Mouse (Mus musculus) bone marrow macrophage, adult 2 months (primary cell): ENCODE data around the gene Ctcfl. TPM values are rescaled to one million over a fixed set of nuclear protein-coding genes. Genes with fewer than 3 reads are reported as not detected.
A peak's percentile ranks its signal among the peaks of the same experiment; 100 is the strongest.
"Not testable (repeated sequence)": the region's sequence is repeated elsewhere in the genome, so short reads cannot be mapped to it uniquely, and the experiment has no call there.

Experiments
- H3K27ac ChIP-seq: 2 replicates; pipeline ENCODE4 v1.5.1; 2012; ENCODE audit warnings: low read depth, low read length; ENCODE audit not compliant: insufficient read depth
- H3K4me1 ChIP-seq: 2 replicates; pipeline ENCODE4 v1.6.1; 2012; ENCODE audit warnings: low read length; ENCODE audit not compliant: control insufficient read depth, insufficient read depth
- H3K4me3 ChIP-seq: 2 replicates; pipeline ENCODE4 v1.5.1; 2012; ENCODE audit warnings: mild to moderate bottlenecking, low read length, moderate library complexity; ENCODE audit not compliant: insufficient read depth
- CTCF ChIP-seq: IDR thresholded peaks from 2 replicates; pipeline ENCODE4 v1.5.1; 2012; ENCODE audit warnings: low read depth, mild to moderate bottlenecking, low read length, moderate library complexity
- POLR2A ChIP-seq: IDR thresholded peaks from 2 replicates; pipeline ENCODE4 v1.6.1; 2012; ENCODE audit warnings: mild to moderate bottlenecking, low read depth, low read length, borderline replicate concordance
- polyA plus RNA-seq: library from polyadenylated mRNA; stranded (reverse); fragments of >200 nt; gene quantifications from 2 replicates; pipeline ENCODE4 v1.2.4, GENCODE M21; 2012; ENCODE audit not compliant: missing spikeins, insufficient read depth, insufficient read length

The Ctcfl gene
- polyA plus RNA-seq, 1 experiment: not detected

DNA sequence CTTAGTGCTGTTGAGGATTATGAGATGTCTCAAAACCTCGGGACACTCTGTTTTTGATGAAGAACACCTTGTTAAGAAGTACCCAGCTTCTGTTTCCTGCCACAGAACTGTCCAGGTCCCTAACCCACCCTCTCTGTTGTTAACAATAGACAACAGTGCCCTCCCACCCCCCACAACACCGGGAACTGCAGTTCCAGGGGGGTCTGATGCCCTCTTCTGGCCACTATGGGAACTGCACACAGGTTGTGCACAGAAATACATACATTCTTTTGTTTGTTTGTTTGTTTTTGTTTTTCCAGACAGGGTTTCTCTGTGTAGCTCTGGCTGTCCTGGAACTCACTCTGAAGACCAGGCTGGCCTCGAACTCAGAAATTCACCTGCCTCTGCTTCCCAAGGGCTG is 5.5 kb downstream of the Ctcfl start:
- H3K4me1 ChIP-seq, H3K4me3 ChIP-seq, H3K27ac ChIP-seq: not testable (repeated sequence)
- peak; percentile 32; the same call in 1 of the 2 replicates for TF ChIP-seq CTCF

- H3K27ac ChIP-seq: no peak overlapping the region
- no peak for TF ChIP-seq POLR2A
- TF ChIP-seq CTCF: no peak
- H3K4me1 ChIP-seq: no peaks in the 10 kb centered on the region
- no peak overlapping the region for H3K4me3 ChIP-seq
These were observed 8.8 kb downstream of the Ctcfl start for GRCm38 (mm10) chr2:173110571-173110970.

DNA sequence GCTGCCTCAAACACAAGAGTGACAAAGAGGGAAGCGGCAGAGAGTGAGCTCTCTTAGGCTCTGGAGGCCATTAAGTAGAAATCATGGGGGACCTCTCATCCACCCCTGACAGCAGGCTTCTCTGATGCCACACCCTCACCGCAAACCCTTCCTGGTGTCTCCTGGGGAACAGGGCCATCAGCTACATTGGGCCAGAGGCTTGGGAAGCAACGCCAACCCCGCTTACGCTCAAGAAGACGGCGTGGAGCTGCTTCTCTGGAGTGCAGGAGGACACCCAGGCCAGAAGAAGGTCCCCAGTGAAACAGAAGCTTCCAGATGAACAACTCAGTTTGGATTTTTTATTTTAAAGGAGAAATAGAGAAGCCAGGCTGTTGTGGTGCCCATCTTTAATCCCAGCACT is 9.8 kb downstream of the Ctcfl start:
- Histone ChIP-seq H3K4me1 (no peaks in the 10 kb centered on the region), H3K4me3 (no peak overlapping the region), H3K27ac (no peak overlapping the region)
- no peak for TF ChIP-seq POLR2A

DNA sequence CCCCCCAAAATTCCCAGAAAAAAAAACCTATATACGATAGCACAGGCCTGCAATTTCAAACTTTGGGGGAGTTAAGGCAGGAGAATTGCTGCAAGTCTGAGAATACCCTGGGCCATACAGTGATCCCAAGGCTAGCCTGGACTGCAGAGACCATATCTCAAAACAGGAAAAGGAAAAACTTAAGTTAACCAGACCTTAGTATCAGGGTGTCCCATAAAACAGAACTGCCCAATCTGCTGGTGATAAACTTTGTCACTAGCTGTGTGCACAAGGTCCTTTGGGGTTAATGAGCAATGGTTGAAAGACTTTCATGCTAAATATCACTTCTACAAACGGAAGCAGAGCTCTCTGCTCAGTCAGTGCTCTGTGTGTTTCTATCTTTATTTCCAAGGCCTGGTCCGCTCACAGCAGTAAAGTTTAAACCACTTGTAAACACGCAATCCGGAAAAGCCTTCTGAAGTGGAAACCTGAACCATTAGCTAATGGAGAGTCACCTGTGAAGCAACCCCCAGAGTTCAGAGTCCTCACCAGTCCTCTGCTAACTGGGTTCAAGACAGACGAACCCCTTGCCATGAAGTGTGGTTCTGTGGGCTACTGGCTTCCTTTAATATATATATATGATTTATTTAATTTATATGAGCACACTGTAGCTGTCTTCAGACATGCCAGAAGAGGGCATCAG is 10.7 kb downstream of the Ctcfl start:
- no peak overlapping the region for H3K27ac ChIP-seq
- H3K4me3 ChIP-seq: no peak overlapping the region
- H3K4me1 ChIP-seq: no peaks in the 10 kb centered on the region
- TF ChIP-seq CTCF (no peak), POLR2A (no peak)

DNA sequence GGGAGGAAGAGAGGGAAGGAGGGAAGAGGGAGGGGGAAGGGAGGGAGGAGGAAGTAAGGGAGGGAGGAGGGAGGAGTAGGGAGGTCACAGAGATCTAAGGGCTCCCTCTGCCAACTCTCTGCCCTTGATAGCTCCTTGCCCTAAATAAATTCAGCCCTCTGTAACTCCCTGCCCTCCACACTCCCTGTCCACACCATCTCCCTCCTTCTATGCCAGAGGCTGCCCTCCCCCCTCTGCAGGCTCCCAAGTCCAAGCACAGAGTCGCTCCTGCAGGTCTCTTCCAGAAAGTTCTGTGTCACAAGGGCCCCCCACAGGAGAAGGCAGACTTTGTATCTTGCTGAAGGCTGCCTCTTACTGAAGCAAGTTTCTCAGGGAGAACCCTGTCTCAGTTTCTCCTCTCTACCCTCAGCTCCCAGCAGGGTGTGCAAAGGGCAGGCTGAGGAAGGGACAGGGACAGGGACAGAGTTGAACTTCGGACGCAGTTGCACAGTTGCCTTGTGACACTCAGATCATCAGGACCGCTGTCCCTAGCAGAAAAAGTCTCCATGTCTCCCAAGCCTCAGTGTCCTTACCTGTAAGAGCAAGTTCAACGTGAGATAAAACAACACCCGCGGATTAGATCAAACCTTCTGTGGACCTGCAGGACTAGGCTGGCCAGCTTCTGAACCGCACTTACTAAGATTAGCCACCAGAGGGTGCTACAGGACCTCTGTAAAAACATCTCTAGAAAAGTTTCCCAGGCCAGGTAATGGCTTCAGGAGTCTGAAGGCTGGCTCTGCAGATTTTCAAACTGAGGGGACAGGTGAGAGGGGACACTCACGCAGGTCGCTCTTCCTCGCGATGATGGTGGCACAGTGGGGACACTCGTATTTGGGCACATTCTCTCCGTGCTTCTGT is 12.2 kb downstream of the Ctcfl start:
- peak; percentile 65 for TF ChIP-seq CTCF
- TF ChIP-seq POLR2A: no peak
- Histone ChIP-seq H3K27ac (no peak overlapping the region), H3K4me1 (no peaks in the 10 kb centered on the region), H3K4me3 (no peak overlapping the region)

DNA sequence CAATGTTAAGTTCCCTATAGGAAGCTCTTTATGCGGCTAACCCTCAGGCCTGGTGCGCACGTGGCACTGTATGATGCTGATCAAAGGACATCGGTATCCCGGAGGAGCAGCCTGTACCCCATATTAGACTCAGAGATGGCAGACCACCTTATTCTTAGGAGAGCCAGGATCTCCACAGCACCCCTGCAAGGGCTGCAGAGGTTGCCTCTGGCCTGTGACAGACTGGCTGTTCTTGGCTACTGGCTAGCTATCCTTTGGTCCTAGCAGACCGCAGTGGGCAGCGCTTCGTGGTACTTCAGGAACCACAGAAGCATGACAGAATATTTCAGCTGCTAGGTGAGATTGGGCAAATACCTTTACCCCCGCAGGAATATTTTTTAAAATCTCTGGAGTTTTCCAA is 12.9 kb downstream of the Ctcfl start:
- Histone ChIP-seq H3K4me1 (no peaks in the 10 kb centered on the region), H3K4me3 (no peak overlapping the region), H3K27ac (no peak overlapping the region)
- no peak for TF ChIP-seq CTCF
- TF ChIP-seq POLR2A: no peak

DNA sequence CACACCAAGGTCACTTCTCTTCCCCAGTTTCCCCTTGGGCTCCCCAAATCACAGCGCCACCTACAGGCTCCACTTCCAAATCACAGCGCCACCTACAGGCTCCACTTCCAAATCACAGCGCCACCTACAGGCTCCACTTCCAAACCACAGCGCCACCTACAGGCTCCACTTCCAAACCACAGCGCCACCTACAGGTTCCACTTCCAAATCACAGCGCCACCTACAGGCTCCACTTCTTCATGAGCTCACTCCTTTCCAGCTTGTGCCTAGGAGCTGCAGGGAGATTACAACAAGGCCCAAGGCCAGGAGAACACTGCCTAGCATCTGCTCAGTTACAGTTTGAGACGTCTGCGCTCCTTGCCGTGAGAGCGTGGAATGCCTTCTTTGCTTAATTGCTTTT is 22.0 kb downstream of the Ctcfl start:
- H3K27ac ChIP-seq, H3K4me3 ChIP-seq, H3K4me1 ChIP-seq: not testable (repeated sequence)
- TF ChIP-seq CTCF: peak; percentile 98

DNA sequence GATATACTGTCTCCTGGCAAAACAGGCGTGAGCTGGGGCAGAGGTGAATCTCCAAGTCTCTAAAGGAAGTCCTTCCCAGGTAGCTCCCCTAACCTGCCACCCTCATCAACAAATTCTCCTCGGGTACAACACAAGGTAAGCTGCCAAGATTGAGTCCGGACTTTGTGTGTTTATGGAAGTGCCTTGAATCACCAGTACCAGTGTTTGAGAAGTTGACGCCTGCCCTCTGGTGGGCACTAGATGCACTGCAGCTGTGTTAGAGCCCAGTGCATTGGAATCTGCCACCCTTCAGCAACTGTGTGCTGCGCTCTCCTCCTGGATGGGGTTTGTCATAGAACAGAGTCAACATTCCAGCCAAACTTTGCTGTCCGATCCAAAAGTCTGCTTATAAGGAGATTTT is 29.9 kb downstream of the Ctcfl start:
- Histone ChIP-seq H3K27ac (no peak overlapping the region), H3K4me3 (no peak overlapping the region), H3K4me1 (no peaks in the 10 kb centered on the region)
- TF ChIP-seq POLR2A (no peak), CTCF (peak; percentile 82)

DNA sequence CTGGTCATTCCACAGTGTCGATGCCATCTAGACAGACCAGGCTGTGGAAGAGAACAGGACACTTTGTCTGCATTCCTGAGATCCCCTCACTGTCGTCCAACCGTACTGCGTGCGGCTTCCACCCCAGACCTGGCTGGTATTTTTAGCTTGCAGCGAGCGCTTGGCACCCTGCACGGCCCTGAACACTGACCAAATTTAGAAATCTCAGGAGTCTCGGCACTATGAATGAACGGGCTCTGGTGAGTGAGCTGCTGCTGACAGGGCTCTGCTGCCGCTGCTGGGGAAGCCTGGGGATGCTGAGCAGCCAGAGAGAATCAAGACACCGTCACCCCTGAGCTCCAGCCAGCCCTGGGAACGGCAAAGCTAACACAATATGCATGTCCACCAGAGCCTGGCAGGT is 31.9 kb downstream of the Ctcfl start:
- Histone ChIP-seq H3K27ac (no peak overlapping the region), H3K4me1 (peaks cover 7% of the 10 kb centered on the region), H3K4me3 (no peak overlapping the region)
- TF ChIP-seq POLR2A: no peak
- TF ChIP-seq CTCF: no peak

GRCm38 (mm10) chr2:173085763-173086162 is 33.6 kb downstream of the Ctcfl start:
- H3K4me3 ChIP-seq: no peak overlapping the region
- H3K4me1 ChIP-seq: peaks cover 7% of the 10 kb centered on the region
- no peak overlapping the region for H3K27ac ChIP-seq
- TF ChIP-seq CTCF (no peak), POLR2A (no peak)
